Mouse (Mus musculus) liver, postnatal 0 days (tissue): ENCODE results near the gene Arfgap3. TPM values are rescaled to one million over a fixed set of nuclear protein-coding genes. Genes with fewer than 3 reads are reported as not detected.
A peak's percentile ranks its signal among the peaks of the same experiment; 100 is the strongest.

Experiments used
- ATAC-seq: fragments of 200-750 bp; cut with Nextera tagmentation; 2 replicates; pipeline ENCODE4 v1.8.0; 2017; ENCODE audit warnings: mild to moderate bottlenecking, moderate library complexity
- DNase-seq: peaks from one replicate; pipeline ENCODE4 v3.0.0-alpha.2; 2016
- H3K27ac ChIP-seq: fragments of 300-500 bp; sonication (generic); 2 replicates; pipeline ENCODE4 v1.5.1; 2014; ENCODE audit warnings: antibody characterized with exemption, moderate library complexity, mild to moderate bottlenecking, low read depth
- H3K27me3 ChIP-seq: fragments of 300-500 bp; sonication (generic); 2 replicates; pipeline ENCODE4 v1.6.1; 2014; ENCODE audit warnings: low read length, control low read depth, mixed read lengths; ENCODE audit not compliant: insufficient read depth
- H3K36me3 ChIP-seq: fragments of 300-500 bp; sonication (generic); replicated peaks from 2 replicates; pipeline ENCODE4 v1.6.1; 2014; ENCODE audit warnings: mild to moderate bottlenecking, control low read depth, low read length, moderate library complexity, mixed read lengths; ENCODE audit not compliant: insufficient read depth
- H3K4me1 ChIP-seq: fragments of 300-500 bp; sonication (generic); 2 replicates; pipeline ENCODE4 v1.6.1; 2014; ENCODE audit warnings: antibody characterized with exemption, mild to moderate bottlenecking, control low read depth; ENCODE audit not compliant: insufficient read depth
- H3K4me2 ChIP-seq: fragments of 300-500 bp; sonication (generic); 2 replicates; pipeline ENCODE4 v1.6.1; 2014; ENCODE audit warnings: low read depth, mild to moderate bottlenecking, low read length, moderate library complexity, mixed read lengths
- H3K4me3 ChIP-seq: fragments of 300-500 bp; sonication (generic); 2 replicates; pipeline ENCODE4 v1.5.1; 2014; ENCODE audit warnings: low read depth, low read length
- H3K9ac ChIP-seq: fragments of 300-500 bp; sonication (generic); replicated peaks from 2 replicates; pipeline ENCODE4 v1.6.1; 2014; ENCODE audit warnings: mild to moderate bottlenecking, moderate library complexity
- H3K9me3 ChIP-seq: fragments of 300-500 bp; sonication (generic); 2 replicates; pipeline ENCODE4 v1.6.1; 2016; ENCODE audit warnings: mild to moderate bottlenecking, control low read depth, low read length, mixed read lengths
- CTCF ChIP-seq: sonication (generic); IDR thresholded peaks from 2 replicates; pipeline ENCODE4 v1.5.1; 2016; ENCODE audit warnings: antibody characterized with exemption, low read depth
- EP300 ChIP-seq: IDR thresholded peaks from 2 replicates; pipeline ENCODE4 v1.6.1; 2016; ENCODE audit warnings: antibody characterized with exemption, low read depth, mild to moderate bottlenecking
- WGBS: fragments of 180-500 bp; shearing (Covaris S2); extraction: QIAGEN DNeasy Blood & Tissue Kit; methylation state at CpG from one replicate; pipeline ENCODE4 v1.1.7; 2014; ENCODE audit not compliant: insufficient replicate concordance; 5-methylcytosine and 5-hydroxymethylcytosine counted together
- polyA plus RNA-seq: library from polyadenylated mRNA; unstranded; fragments of >200 nt; fragmentation: Nextera tagmentation; extraction: Ambion mirVana; gene quantifications from 2 replicates; pipeline ENCODE4 v1.2.1, GENCODE M21; 2015

The Arfgap3 gene
- polyA plus RNA-seq, 1 experiment from 2014 or later: 9.6 TPM

DNA sequence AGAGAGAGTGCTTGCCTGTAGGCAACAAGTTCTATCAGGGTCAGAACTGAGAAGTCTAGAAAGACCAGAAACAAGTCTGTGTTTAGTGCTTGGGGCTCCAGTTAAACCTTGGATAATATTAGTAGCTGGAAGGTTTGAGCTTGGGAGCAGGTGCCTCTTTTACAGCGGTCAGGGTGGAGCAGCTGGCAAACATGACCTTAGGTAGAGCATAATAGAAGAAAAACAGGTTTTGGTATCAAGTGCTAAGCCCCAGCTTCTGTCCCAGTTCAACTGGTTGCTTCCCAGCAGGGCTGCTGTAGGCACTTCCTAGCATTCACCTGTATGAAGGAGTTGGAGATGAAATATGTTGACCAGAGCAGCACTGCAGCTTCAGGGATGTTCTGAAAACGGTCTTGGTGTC lies 812 bp upstream of the Arfgap3 start:
- no peak overlapping the region for H3K27ac ChIP-seq
- WGBS: 71% methylated on average over 2 of the region's 2 CpGs
- H3K4me1 ChIP-seq: peaks cover 19% of the 10 kb centered on the region

DNA sequence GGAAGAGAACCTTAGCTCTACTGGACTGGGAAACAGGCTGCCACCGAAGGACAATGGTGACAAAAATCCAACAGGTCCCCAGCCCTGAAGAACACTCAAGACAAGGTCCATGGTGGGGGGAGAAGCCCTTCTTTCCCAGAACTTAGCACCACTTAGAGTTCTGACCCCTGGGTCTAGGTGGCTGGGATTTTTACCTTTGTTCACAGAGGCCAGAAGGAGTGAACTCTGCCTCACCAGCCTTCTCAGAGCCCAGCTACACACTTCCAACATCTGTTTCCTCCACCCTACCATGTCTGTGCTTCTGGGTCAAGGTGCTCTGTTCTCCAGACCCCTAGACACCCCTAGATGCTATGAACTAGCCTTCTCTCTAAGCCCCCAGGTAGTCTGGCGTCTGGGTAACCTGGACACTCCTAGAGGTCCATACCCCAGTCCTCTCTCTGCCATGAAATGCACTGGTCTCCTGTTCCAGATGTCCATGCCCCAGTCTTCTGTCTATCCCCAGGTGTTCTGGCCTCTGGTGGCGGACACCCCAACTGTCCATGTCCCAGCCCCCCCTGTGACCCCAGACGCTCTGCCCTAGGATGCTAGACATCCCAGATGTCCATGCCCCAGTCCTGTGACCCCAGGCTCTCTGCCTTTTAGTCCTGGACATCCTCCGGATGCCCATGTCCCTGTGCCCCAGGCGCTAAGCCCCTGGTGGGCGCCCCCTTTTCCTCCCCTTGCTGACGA lies 658 bp downstream of the Arfgap3 start:
- Histone ChIP-seq H3K9ac (peak overlapping the region; percentile 90), H3K4me2 (peak overlapping the region; percentile 97), H3K4me3 (peak overlapping the region; percentile 96), H3K9me3 (no peaks in the 10 kb centered on the region), H3K36me3 (no peaks in the 10 kb centered on the region), H3K27me3 (no peaks in the 10 kb centered on the region), H3K4me1 (peaks cover 30% of the 10 kb centered on the region), H3K27ac (peak overlapping the region; percentile 72)
- no peak for DNase-seq
- 21% methylated on average over 8 of the region's 8 CpGs for WGBS
- ATAC-seq: peak; percentile 10
- no peak for TF ChIP-seq EP300
- no peak for TF ChIP-seq CTCF

More for the DNA sequence above, 812 bp upstream of the Arfgap3 start:
- H3K9me3 ChIP-seq: no peaks in the 10 kb centered on the region
- H3K4me2 ChIP-seq: 0 out of 2 replicates have a peak overlapping the region, but pooled peaks have one; percentile 97
- no peak for ATAC-seq
- TF ChIP-seq EP300 (no peak), CTCF (no peak)
- no peaks in the 10 kb centered on the region for H3K36me3 ChIP-seq
- H3K4me3 ChIP-seq: no peak overlapping the region
- no peak for DNase-seq
- H3K9ac ChIP-seq: peak overlapping the region; percentile 90; the same call in 1 of the 2 replicates
- H3K27me3 ChIP-seq: no peaks in the 10 kb centered on the region

DNA sequence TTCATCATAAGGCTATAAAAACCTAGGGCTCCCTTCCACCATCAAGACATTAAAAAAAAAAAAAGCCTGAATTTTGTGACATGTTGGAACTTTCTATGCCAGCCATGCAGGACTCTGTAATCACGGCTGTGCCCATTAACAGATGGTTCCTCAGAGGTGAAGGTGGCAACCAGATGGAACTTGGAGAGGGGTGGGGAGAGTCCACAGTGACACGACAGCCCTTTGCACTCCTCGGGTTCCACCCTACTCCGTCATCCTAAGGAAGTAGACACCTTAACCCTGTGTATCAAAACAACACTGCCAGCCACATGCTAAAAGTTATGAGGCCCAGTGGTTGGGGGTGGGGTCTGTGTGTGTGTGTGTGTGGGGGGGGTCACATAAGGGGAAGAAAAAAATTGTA lies 1.3 kb downstream of the Arfgap3 start:
- H3K4me1 ChIP-seq: peaks cover 37% of the 10 kb centered on the region
- H3K4me2 ChIP-seq: peak overlapping the region; percentile 97
- ATAC-seq (peak; percentile 22), DNase-seq (no peak)
- no peaks in the 10 kb centered on the region for H3K27me3 ChIP-seq
- H3K9ac ChIP-seq: no peak overlapping the region
- H3K9me3 ChIP-seq: no peaks in the 10 kb centered on the region
- peak overlapping the region; percentile 72; the same call in 1 of the 2 replicates for H3K27ac ChIP-seq
- no peaks in the 10 kb centered on the region for H3K36me3 ChIP-seq
- 43% methylated on average over 4 of the region's 4 CpGs for WGBS
- no peak for TF ChIP-seq CTCF
- TF ChIP-seq EP300: no peak
- peak overlapping the region; percentile 96 for H3K4me3 ChIP-seq

DNA sequence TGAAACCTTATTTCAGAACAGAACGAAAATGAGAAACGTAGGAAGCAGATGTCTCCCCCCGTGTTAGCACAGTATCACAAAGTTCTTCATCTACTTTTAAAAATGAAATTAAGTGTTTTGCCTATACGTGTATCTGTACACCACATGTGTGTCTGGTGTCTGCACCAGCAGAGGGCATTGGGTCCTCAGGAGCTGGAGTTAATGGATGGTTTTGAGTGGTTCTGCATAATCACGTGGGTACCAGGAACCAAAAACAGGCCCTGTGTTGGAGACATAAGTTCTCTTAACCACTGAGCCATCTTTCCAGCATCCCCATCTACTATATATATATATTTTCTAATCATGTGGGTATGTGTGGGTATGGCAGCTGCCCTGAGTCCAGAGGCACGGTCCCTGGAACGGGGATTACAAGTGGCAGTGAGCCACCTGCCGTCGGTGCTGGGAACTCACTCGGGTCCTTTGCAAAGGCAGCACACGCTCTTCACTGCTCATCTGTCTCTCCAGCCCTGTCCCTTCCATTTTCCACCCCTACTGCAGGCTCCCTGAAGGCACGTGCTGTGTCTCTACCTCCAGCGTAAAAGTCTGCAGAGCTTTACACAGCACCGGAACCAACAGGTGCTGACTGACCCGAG lies 4.0 kb downstream of the Arfgap3 start:
- ATAC-seq (no peak), DNase-seq (no peak)
- H3K27ac ChIP-seq: no peak overlapping the region
- H3K4me1 ChIP-seq: peaks cover 39% of the 10 kb centered on the region
- no peaks in the 10 kb centered on the region for H3K27me3 ChIP-seq
- H3K4me3 ChIP-seq: no peak overlapping the region
- no peak overlapping the region for H3K4me2 ChIP-seq
- H3K9me3 ChIP-seq: no peaks in the 10 kb centered on the region
- H3K36me3 ChIP-seq: peaks cover 11% of the 10 kb centered on the region; the same call in 1 of the 2 replicates
- no peak overlapping the region for H3K9ac ChIP-seq
- WGBS: 89% methylated on average over 15 of the region's 15 CpGs
- 0 out of 2 replicates have a peak, but pooled peaks have one; percentile 9 for TF ChIP-seq CTCF
- no peak for TF ChIP-seq EP300

DNA sequence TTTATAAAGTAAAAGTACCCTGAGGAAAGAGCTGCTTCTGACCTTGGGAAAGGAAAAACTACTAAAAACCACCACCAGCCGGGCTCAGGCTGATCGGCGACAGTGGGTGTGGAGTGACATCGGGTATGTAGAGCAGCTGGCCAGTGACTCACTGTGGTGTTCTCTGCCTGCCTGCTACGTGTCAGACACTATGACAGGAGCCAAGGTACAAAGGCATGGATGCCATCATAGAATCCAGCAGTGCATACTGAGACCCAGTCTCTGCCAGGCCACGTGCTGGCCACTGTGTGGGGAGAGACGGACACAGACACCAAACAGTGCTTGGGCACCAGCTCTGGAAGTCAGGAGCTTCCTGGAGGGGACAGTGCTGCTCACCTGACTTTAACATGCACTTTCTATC lies 5.1 kb downstream of the Arfgap3 start:
- TF ChIP-seq CTCF: no peak
- TF ChIP-seq EP300: no peak
- 62% methylated on average over 7 of the region's 7 CpGs for whole genome bisulfite sequencing
- Histone ChIP-seq H3K9me3 (no peaks in the 10 kb centered on the region), H3K27me3 (no peaks in the 10 kb centered on the region), H3K4me1 (peaks cover 32% of the 10 kb centered on the region), H3K9ac (peak overlapping the region; percentile 57), H3K4me3 (no peak overlapping the region), H3K4me2 (peak overlapping the region; percentile 61), H3K27ac (peak overlapping the region; percentile 66), H3K36me3 (peaks cover 11% of the 10 kb centered on the region; the same call in 1 of the 2 replicates)
- peak; percentile 43 for ATAC-seq
- DNase-seq: peak; percentile 25

DNA sequence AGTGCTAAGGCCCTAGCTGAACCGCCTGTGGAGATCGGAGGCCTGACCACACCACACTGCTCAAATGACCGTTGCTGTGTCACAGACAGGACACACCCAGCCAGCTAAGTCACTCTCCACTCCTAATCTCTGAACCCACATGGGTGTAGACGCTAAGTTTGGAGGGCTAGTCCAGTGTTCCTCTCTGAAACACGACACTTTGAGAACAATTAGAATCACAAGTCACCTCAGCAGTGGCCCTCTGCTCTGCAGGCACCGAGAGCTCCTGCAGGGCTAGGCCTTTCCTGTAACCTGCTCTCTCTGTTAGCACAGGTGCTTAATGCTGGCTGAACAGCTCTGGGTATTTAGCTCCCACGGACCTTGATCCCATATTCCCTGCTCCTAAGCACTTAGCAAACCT lies 5.9 kb downstream of the Arfgap3 start:
- Histone ChIP-seq H3K9ac (peak overlapping the region; percentile 57), H3K4me1 (peaks cover 28% of the 10 kb centered on the region), H3K27ac (peak overlapping the region; percentile 66), H3K9me3 (no peaks in the 10 kb centered on the region), H3K4me3 (no peak overlapping the region), H3K4me2 (peak overlapping the region; percentile 61), H3K27me3 (no peaks in the 10 kb centered on the region), H3K36me3 (peaks cover 11% of the 10 kb centered on the region; the same call in 1 of the 2 replicates)
- ATAC-seq: peak; percentile 88
- peak; percentile 36 for DNase-seq
- TF ChIP-seq CTCF (no peak), EP300 (peak; percentile 63; the same call in 1 of the 2 replicates)
- 46% methylated on average over 7 of the region's 7 CpGs for WGBS
